Mouse (Mus musculus) erythroblast, embryonic 14.5 days (primary cell): Measurements from ENCODE around the gene Tex36. TPM values are rescaled to one million over a fixed set of nuclear protein-coding genes. Genes with fewer than 3 reads are reported as not detected.

Experiments used
- H3K27me3 ChIP-seq: 2 replicates; pipeline ENCODE4 v1.6.1; 2012; ENCODE audit warnings: inconsistent platforms; ENCODE audit not compliant: control insufficient read depth
- H3K36me3 ChIP-seq: 2 replicates; pipeline ENCODE4 v1.6.1; 2012; ENCODE audit warnings: mild to moderate bottlenecking, inconsistent platforms; ENCODE audit not compliant: control insufficient read depth
- H3K4me1 ChIP-seq: 2 replicates; pipeline ENCODE4 v1.6.1; 2012; ENCODE audit warnings: inconsistent platforms; ENCODE audit not compliant: control insufficient read depth
- H3K4me3 ChIP-seq: replicated peaks from 2 replicates; pipeline ENCODE3; 2012; ENCODE audit warnings: moderate library complexity, mild to moderate bottlenecking, inconsistent platforms
- H3K9me3 ChIP-seq: 2 replicates; pipeline ENCODE4 v1.6.1; 2012; ENCODE audit warnings: low read length, inconsistent platforms, mixed read lengths; ENCODE audit not compliant: control insufficient read depth
- GATA1 ChIP-seq: IDR thresholded peaks from 2 replicates; pipeline ENCODE4 v1.6.1; 2012; ENCODE audit warnings: low read length, inconsistent platforms, mixed read lengths
- TAL1 ChIP-seq: IDR thresholded peaks from 3 replicates; pipeline ENCODE4 v1.6.1; 2012; ENCODE audit warnings: low read length, inconsistent platforms, mixed read lengths
- polyA plus RNA-seq: library from polyadenylated mRNA; stranded (reverse); fragments of >175 nt; gene quantifications from 2 replicates; pipeline ENCODE4 v1.2.3, GENCODE M21; 2012

The Tex36 gene
- polyA plus RNA-seq, 1 experiment = not detected

GRCm38 (mm10) chr7:133571927-133572326 is 30.0 kb downstream of the Tex36 start:
- TF ChIP-seq GATA1 = no peak
- no peak for TF ChIP-seq TAL1
- Histone ChIP-seq H3K4me1 (peaks cover 2% of the 10 kb centered on the region), H3K4me3 (no peak overlapping the region), H3K9me3 (no peaks in the 10 kb centered on the region), H3K27me3 (no peaks in the 10 kb centered on the region), H3K36me3 (no peaks in the 10 kb centered on the region)

GRCm38 (mm10) chr7:133569194-133569880 is 32.6 kb downstream of the Tex36 start:
- Histone ChIP-seq H3K36me3 (no peaks in the 10 kb centered on the region), H3K9me3 (no peaks in the 10 kb centered on the region), H3K4me1 (peaks cover 11% of the 10 kb centered on the region), H3K27me3 (no peaks in the 10 kb centered on the region), H3K4me3 (no peak overlapping the region)
- TF ChIP-seq GATA1 = no peak
- TF ChIP-seq TAL1 = no peak

- TF ChIP-seq GATA1 = no peak
- peak; percentile 30; the same call in 1 of the 3 replicates for TF ChIP-seq TAL1
- Histone ChIP-seq H3K9me3 (no peaks in the 10 kb centered on the region), H3K4me3 (no peak overlapping the region), H3K27me3 (no peaks in the 10 kb centered on the region), H3K4me1 (peaks cover 47% of the 10 kb centered on the region), H3K36me3 (no peaks in the 10 kb centered on the region; the same call in 1 of the 2 replicates)
Observed at GRCm38 (mm10) chr7:133564600-133564999, 37.4 kb downstream of the Tex36 start.

- no peaks in the 10 kb centered on the region for H3K27me3 ChIP-seq
- no peak for TF ChIP-seq GATA1
- 0 out of 3 replicates have a peak, but pooled peaks have one; percentile 38 for TF ChIP-seq TAL1
- peaks cover 48% of the 10 kb centered on the region for H3K4me1 ChIP-seq
- H3K9me3 ChIP-seq = no peaks in the 10 kb centered on the region
- H3K4me3 ChIP-seq = peak overlapping the region; percentile 10
- H3K36me3 ChIP-seq = no peaks in the 10 kb centered on the region; the same call in 1 of the 2 replicates
Observed at GRCm38 (mm10) chr7:133563175-133563824, 38.7 kb downstream of the Tex36 start.

- Histone ChIP-seq H3K4me3 (no peak overlapping the region), H3K4me1 (peaks cover 31% of the 10 kb centered on the region), H3K27me3 (no peaks in the 10 kb centered on the region), H3K36me3 (no peaks in the 10 kb centered on the region), H3K9me3 (no peaks in the 10 kb centered on the region)
- TF ChIP-seq TAL1 (no peak), GATA1 (no peak)
Observed at GRCm38 (mm10) chr7:133555786-133556492, 46.0 kb downstream of the Tex36 start.

- H3K9me3 ChIP-seq = peaks cover 2% of the 10 kb centered on the region; the same call in 1 of the 2 replicates
- TF ChIP-seq GATA1 = peak; percentile 41; the same call in 1 of the 2 replicates
- peak; percentile 44; the same call in 1 of the 3 replicates for TF ChIP-seq TAL1
- H3K27me3 ChIP-seq = no peaks in the 10 kb centered on the region
- no peaks in the 10 kb centered on the region for H3K36me3 ChIP-seq
- H3K4me1 ChIP-seq = peaks cover 26% of the 10 kb centered on the region
- no peak overlapping the region for H3K4me3 ChIP-seq
Observed at GRCm38 (mm10) chr7:133552306-133552991, 49.5 kb downstream of the Tex36 start.

GRCm38 (mm10) chr7:133551000-133551399 is 51.0 kb downstream of the Tex36 start:
- no peaks in the 10 kb centered on the region for H3K27me3 ChIP-seq
- TF ChIP-seq TAL1 = no peak
- peaks cover 3% of the 10 kb centered on the region; the same call in 1 of the 2 replicates for H3K9me3 ChIP-seq
- H3K4me3 ChIP-seq = no peak overlapping the region
- peaks cover 26% of the 10 kb centered on the region for H3K4me1 ChIP-seq
- H3K36me3 ChIP-seq = no peaks in the 10 kb centered on the region

- H3K9me3 ChIP-seq = peaks cover 3% of the 10 kb centered on the region; the same call in 1 of the 2 replicates
- no peak overlapping the region for H3K4me3 ChIP-seq
- no peaks in the 10 kb centered on the region; the same call in 1 of the 2 replicates for H3K27me3 ChIP-seq
- H3K36me3 ChIP-seq = no peaks in the 10 kb centered on the region
- TF ChIP-seq TAL1 = no peak
- no peak for TF ChIP-seq GATA1
- peaks cover 25% of the 10 kb centered on the region for H3K4me1 ChIP-seq
Observed at GRCm38 (mm10) chr7:133548434-133548833, 53.5 kb downstream of the Tex36 start.
